Comparison of ENCODE assay signal across 14 mouse cellular contexts in the genomic region with DNA sequence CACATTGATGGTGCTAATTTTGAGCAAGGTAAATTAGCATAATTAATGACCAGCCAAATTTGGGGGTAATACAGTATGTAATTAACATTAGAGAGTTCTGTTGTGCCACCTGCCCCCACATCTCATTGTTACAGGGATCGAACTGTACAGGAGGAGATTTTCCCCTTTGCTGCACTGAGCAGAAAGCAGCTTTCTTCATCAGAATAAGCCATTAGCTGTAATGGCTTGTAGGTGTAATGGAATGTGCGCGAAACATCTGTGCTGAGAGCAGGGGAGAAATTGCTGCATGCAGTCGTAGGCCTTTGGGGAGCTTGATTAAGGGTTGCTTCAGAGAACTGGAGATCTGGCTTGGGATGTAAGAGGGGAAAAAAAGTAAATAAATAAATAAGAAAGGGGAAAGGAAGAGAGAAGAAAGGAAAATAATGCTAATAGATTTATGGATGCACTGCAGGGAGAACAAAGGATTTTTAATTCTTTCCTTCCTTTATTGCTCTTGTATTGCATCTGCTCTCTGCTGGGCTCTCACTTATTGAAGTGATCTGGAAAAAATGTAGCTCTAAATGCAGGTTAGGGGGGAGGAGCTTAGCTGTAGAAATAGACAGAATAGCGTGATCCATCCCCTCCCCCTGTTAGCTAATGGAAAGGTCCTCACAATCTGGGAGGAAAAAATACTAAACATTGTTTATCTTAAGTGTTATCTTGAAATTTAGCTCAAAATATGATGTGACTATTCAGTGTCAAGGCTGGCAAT.
A peak's percentile ranks its signal among the peaks of the same experiment; 100 is the strongest.
DNase-seq lines count a peak whose midpoint lies in the region; ATAC-seq and TF ChIP-seq lines count a peak whose summit lies in the region.
"Had no signal": no experiment of that assay in that cellular context is flagged by ENCODE, and none has a peak within 500 bp of the region (broad histone marks: within the 10 kb centered on the region; RNA-seq: fewer than 3 reads in every experiment).

No protein-coding gene starts in this region.

- H3K27me3 ChIP-seq in neural tube, embryonic 11.5 days (ENCODE audit: control insufficient read depth, insufficient read depth, low read length): no peaks in the 10 kb centered on the region
- no peaks in the 10 kb centered on the region for H3K27me3 ChIP-seq in hindbrain, embryonic 13.5 days
- H3K27me3 ChIP-seq in midbrain, embryonic 13.5 days: no peaks in the 10 kb centered on the region
- no peaks in the 10 kb centered on the region for H3K27me3 ChIP-seq in heart, embryonic 12.5 days (replicated peaks)
- H3K27me3 ChIP-seq: kidney, embryonic 15.5 days had no signal

- 43% methylated on average over 5 of the region's 5 CpGs for WGBS in neural tube, embryonic 11.5 days
- WGBS in hindbrain, embryonic 13.5 days: 26% methylated on average over 5 of the region's 5 CpGs
- WGBS in midbrain, embryonic 13.5 days: 49% methylated on average over 5 of the region's 5 CpGs
- 71% methylated on average over 5 of the region's 5 CpGs for WGBS in heart, embryonic 12.5 days

- peak overlapping the region; percentile 53; the same call in 1 of the 2 replicates for H3K27ac ChIP-seq in neural tube, embryonic 11.5 days (ENCODE audit: low read depth, low read length)
- peak overlapping the region; percentile 83 for H3K27ac ChIP-seq in hindbrain, embryonic 13.5 days
- peak overlapping the region; percentile 72 for H3K27ac ChIP-seq in midbrain, embryonic 13.5 days
- no peak overlapping the region; the same call in 1 of the 2 replicates for H3K27ac ChIP-seq in layer of hippocampus, adult 2 months
- no peak overlapping the region for H3K27ac ChIP-seq in heart, embryonic 12.5 days (ENCODE audit: poor library complexity, severe bottlenecking)
- H3K27ac ChIP-seq: kidney, embryonic 15.5 days had no signal

- H3K4me3 ChIP-seq in neural tube, embryonic 11.5 days (ENCODE audit: low read depth, low read length): no peak overlapping the region
- H3K4me3 ChIP-seq in hindbrain, embryonic 13.5 days: no peak overlapping the region
- H3K4me3 ChIP-seq in midbrain, embryonic 13.5 days (replicated peaks): no peak overlapping the region
- no peak overlapping the region for H3K4me3 ChIP-seq in layer of hippocampus, adult 2 months
- no peak overlapping the region for H3K4me3 ChIP-seq in heart, embryonic 12.5 days
- H3K4me3 ChIP-seq: kidney, embryonic 15.5 days had no signal

- H3K9ac ChIP-seq in neural tube, embryonic 11.5 days (ENCODE audit: low read length): no peak overlapping the region
- H3K9ac ChIP-seq in hindbrain, embryonic 13.5 days: no peak overlapping the region; the same call in 1 of the 2 replicates
- H3K9ac ChIP-seq in midbrain, embryonic 13.5 days (replicated peaks): no peak overlapping the region
- no peak overlapping the region for H3K9ac ChIP-seq in heart, embryonic 12.5 days
- H3K9ac ChIP-seq: kidney, embryonic 15.5 days had no signal

- no peak for TF ChIP-seq CTCF in layer of hippocampus, adult 2 months (conservative IDR thresholded peaks at IDR 0.05)

- peak; percentile 65 for ATAC-seq in neural tube, embryonic 11.5 days (ENCODE audit: insufficient read depth, low FRiP score, low TSS enrichment)
- ATAC-seq in hindbrain, embryonic 13.5 days (ENCODE audit: low FRiP score): peak; percentile 81
- peak; percentile 70 for ATAC-seq in midbrain, embryonic 13.5 days
- no peak for ATAC-seq in heart, embryonic 12.5 days (ENCODE audit: insufficient number of reproducible peaks, low FRiP score)
- ATAC-seq: activated CD4-positive, CD25-positive, alpha-beta regulatory T cell, adult 4 months had no signal

- intact Hi-C loops in heart, postnatal 10 days (cut with DNase I): no loop called here

- H3K36me3 ChIP-seq in neural tube, embryonic 11.5 days (ENCODE audit: control insufficient read depth, insufficient read depth, low read length): no peaks in the 10 kb centered on the region
- H3K36me3 ChIP-seq in hindbrain, embryonic 13.5 days: no peaks in the 10 kb centered on the region
- no peaks in the 10 kb centered on the region for H3K36me3 ChIP-seq in midbrain, embryonic 13.5 days
- H3K36me3 ChIP-seq in heart, embryonic 12.5 days: no peaks in the 10 kb centered on the region
- H3K36me3 ChIP-seq: kidney, embryonic 15.5 days had no signal

- no peaks in the 10 kb centered on the region for H3K9me3 ChIP-seq in neural tube, embryonic 11.5 days (ENCODE audit: control insufficient read depth, low read length)
- no peaks in the 10 kb centered on the region for H3K9me3 ChIP-seq in hindbrain, embryonic 13.5 days
- H3K9me3 ChIP-seq in midbrain, embryonic 13.5 days: no peaks in the 10 kb centered on the region
- no peaks in the 10 kb centered on the region for H3K9me3 ChIP-seq in heart, embryonic 12.5 days (replicated peaks)
- H3K9me3 ChIP-seq: kidney, embryonic 15.5 days had no signal

- no peak for DNase-seq in neural tube, embryonic 11.5 days (ENCODE audit: low spot score)
- DNase-seq in neural tube, embryonic 10.5 days (ENCODE audit: extremely low spot score, low spot score): no peak
- peak; percentile 25 for DNase-seq in retina, postnatal 1 day
- DNase-seq in layer of hippocampus, adult 2 months (ENCODE audit: low spot score in 2 of 2): no peak
- DNase-seq in heart, postnatal 10 days: no peak
- DNase-seq: cerebellum, postnatal 14 days; layer of hippocampus, postnatal 36 days; liver had no signal

- H3K4me2 ChIP-seq in neural tube, embryonic 11.5 days (ENCODE audit: low read depth): no peak overlapping the region
- no peak overlapping the region for H3K4me2 ChIP-seq in hindbrain, embryonic 13.5 days
- no peak overlapping the region for H3K4me2 ChIP-seq in midbrain, embryonic 13.5 days (replicated peaks)
- no peak overlapping the region for H3K4me2 ChIP-seq in heart, embryonic 12.5 days
- H3K4me2 ChIP-seq: heart, embryonic 11.5 days; kidney, embryonic 15.5 days had no signal

- H3K4me1 ChIP-seq in neural tube, embryonic 11.5 days (ENCODE audit: control insufficient read depth, insufficient read depth, low read length): 0 out of 2 replicates have a peak, but pooled peaks cover 5% of the 10 kb centered on the region
- H3K4me1 ChIP-seq in hindbrain, embryonic 13.5 days (replicated peaks): peaks cover 33% of the 10 kb centered on the region
- peaks cover 40% of the 10 kb centered on the region for H3K4me1 ChIP-seq in midbrain, embryonic 13.5 days (replicated peaks)
- H3K4me1 ChIP-seq in heart, embryonic 12.5 days (replicated peaks): no peaks in the 10 kb centered on the region
- H3K4me1 ChIP-seq: kidney, embryonic 15.5 days had no signal

Comparison
In these comparisons a context has a peak if more than half of its experiments do, and no peak if none do; other contexts are left out.
1. H3K27ac ChIP-seq: peak in neural tube, embryonic 11.5 days (single experiment), hindbrain, embryonic 13.5 days (single experiment) and midbrain, embryonic 13.5 days (single experiment); none in layer of hippocampus, adult 2 months (single experiment) and heart, embryonic 12.5 days (single experiment).